ENCODE assay signal across 10 mouse cellular contexts in genomic region chr5:123746253-123746652, GRCm38 (mm10). TPM values are rescaled to one million over a fixed set of nuclear protein-coding genes. Genes with fewer than 3 reads are reported as not detected.
DNase-seq lines count a peak whose midpoint lies in the region; ATAC-seq lines count a peak whose summit lies in the region.
"Had no signal": no experiment of that assay in that cellular context is flagged by ENCODE, and none has a peak within 500 bp of the region (broad histone marks: within the 10 kb centered on the region; RNA-seq: fewer than 3 reads in every experiment).

No protein-coding gene starts in this region.

- H3K27ac ChIP-seq in kidney, embryonic 16.5 days (ENCODE audit: low read length) = no peak overlapping the region
- no peak overlapping the region for H3K27ac ChIP-seq in brown adipose tissue, adult 24 weeks (replicated peaks; ENCODE audit: low read depth, low read length)
- H3K27ac ChIP-seq in neural tube, embryonic 12.5 days = no peak overlapping the region

- H3K27me3 ChIP-seq in kidney, embryonic 16.5 days (ENCODE audit: insufficient read depth, low read length) = no peaks in the 10 kb centered on the region
- no peaks in the 10 kb centered on the region for H3K27me3 ChIP-seq in neural tube, embryonic 12.5 days (replicated peaks)

- peaks cover 27% of the 10 kb centered on the region for H3K4me1 ChIP-seq in kidney, embryonic 16.5 days (ENCODE audit: insufficient read depth, low read length)
- H3K4me1 ChIP-seq in brown adipose tissue, adult 24 weeks (ENCODE audit: control insufficient read depth, insufficient read depth, insufficient read length, low read length) = peaks cover 7% of the 10 kb centered on the region; the same call in 1 of the 2 replicates
- peaks cover 26% of the 10 kb centered on the region for H3K4me1 ChIP-seq in neural tube, embryonic 12.5 days

- no peak for DNase-seq in kidney, postnatal 14 days
- peak; percentile 71 for DNase-seq in induced T-regulatory cell, adult 2 months (ENCODE audit: low read depth)
- no peak for DNase-seq in layer of hippocampus, adult 9-11 months
- no peak for DNase-seq in urinary bladder, postnatal 14 days (ENCODE audit: low spot score)
- no peak for DNase-seq in kidney, adult 9 months
- DNase-seq: kidney, postnatal 36 days; right cerebral cortex, postnatal 25 days had no signal

- H3K9ac ChIP-seq in kidney, embryonic 16.5 days (replicated peaks; ENCODE audit: low read length) = no peak overlapping the region
- H3K9ac ChIP-seq in neural tube, embryonic 12.5 days = no peak overlapping the region

- H3K4me3 ChIP-seq in kidney, embryonic 16.5 days (ENCODE audit: low read length) = peak overlapping the region; percentile 25
- peak overlapping the region; percentile 6; the same call in 1 of the 2 replicates for H3K4me3 ChIP-seq in brown adipose tissue, adult 24 weeks (ENCODE audit: insufficient read depth, low read depth, low read length)
- 0 out of 2 replicates have a peak overlapping the region, but pooled peaks have one; percentile 2 for H3K4me3 ChIP-seq in neural tube, embryonic 12.5 days

- H3K4me2 ChIP-seq in kidney, embryonic 16.5 days (replicated peaks; ENCODE audit: low read depth, low read length) = peak overlapping the region; percentile 68
- peak overlapping the region; percentile 80 for H3K4me2 ChIP-seq in neural tube, embryonic 12.5 days (replicated peaks)

- no peak for ATAC-seq in kidney, embryonic 16.5 days (ENCODE audit: low FRiP score, low TSS enrichment)
- no peak for ATAC-seq in neural tube, embryonic 12.5 days (ENCODE audit: low FRiP score, low read depth)

- no peaks in the 10 kb centered on the region for H3K9me3 ChIP-seq in kidney, embryonic 16.5 days (ENCODE audit: low read length)
- H3K9me3 ChIP-seq in neural tube, embryonic 12.5 days = no peaks in the 10 kb centered on the region

- peaks cover 20% of the 10 kb centered on the region for H3K36me3 ChIP-seq in kidney, embryonic 16.5 days (ENCODE audit: insufficient read depth, low read length)
- peaks cover 21% of the 10 kb centered on the region for H3K36me3 ChIP-seq in neural tube, embryonic 12.5 days

RNA-seq across cellular contexts. Expression of gene Rsrc2, which starts 3.0 kb away (rescaled TPM):
- polyA plus RNA-seq in kidney, embryonic 16.5 days (2015; fragmentation: Nextera tagmentation; extraction: Ambion mirVana) = 105 and 123 TPM in 2 replicates
- polyA plus RNA-seq in brown adipose tissue, adult 24 weeks (2012; ENCODE audit: insufficient read depth, insufficient read length, missing spikeins) = 75.0 and 76.1 TPM in 2 replicates
- polyA plus RNA-seq in neural tube, embryonic 12.5 days (2016; fragmentation: Nextera tagmentation; extraction: Ambion mirVana) = 160 and 170 TPM in 2 replicates

RNA-seq across cellular contexts. Expression of gene Kntc1, which starts 3.3 kb away (rescaled TPM):
- polyA plus RNA-seq in kidney, embryonic 16.5 days (2015; fragmentation: Nextera tagmentation; extraction: Ambion mirVana) = 26.4 and 34.9 TPM in 2 replicates
- not detected in 2 replicates for polyA plus RNA-seq in brown adipose tissue, adult 24 weeks (2012; ENCODE audit: insufficient read depth, insufficient read length, missing spikeins)
- polyA plus RNA-seq in neural tube, embryonic 12.5 days (2016; fragmentation: Nextera tagmentation; extraction: Ambion mirVana) = 25.3 and 26.2 TPM in 2 replicates

RNA-seq across cellular contexts. Expression of gene Zcchc8, which starts 25.4 kb away (rescaled TPM):
- polyA plus RNA-seq in kidney, embryonic 16.5 days (2015; fragmentation: Nextera tagmentation; extraction: Ambion mirVana) = 69.3 and 78.6 TPM in 2 replicates
- 17.6 and 22.1 TPM in 2 replicates for polyA plus RNA-seq in brown adipose tissue, adult 24 weeks (2012; ENCODE audit: insufficient read depth, insufficient read length, missing spikeins)
- 89.3 and 96.6 TPM in 2 replicates for polyA plus RNA-seq in neural tube, embryonic 12.5 days (2016; fragmentation: Nextera tagmentation; extraction: Ambion mirVana)

Comparison
In these comparisons a context has a peak if more than half of its experiments do, and no peak if none do; other contexts are left out.
1. RNA of gene Kntc1, which starts 3.3 kb away (polyA plus RNA-seq): 26.4 to 34.9 TPM in kidney, embryonic 16.5 days and 25.3 to 26.2 TPM in neural tube, embryonic 12.5 days; not detected in brown adipose tissue, adult 24 weeks; every median in the first group is over 10 times any median in the second.
2. Peak in every context shown above with its lines, with median percentiles within 50 percentile points of each other: H3K4me3 ChIP-seq.